Mouse (Mus musculus) embryonic facial prominence, embryonic 11.5 days (tissue): ENCODE measurements around the gene Ttc16. TPM values are rescaled to one million over a fixed set of nuclear protein-coding genes. Genes with fewer than 3 reads are reported as not detected.

ENCODE experiments used
- ATAC-seq: fragments of 200-750 bp; cut with Nextera tagmentation; replicated peaks from 2 replicates; pipeline ENCODE4 v1.8.0; 2017; ENCODE audit warnings: low read depth; ENCODE audit not compliant: insufficient number of reproducible peaks, low FRiP score, low TSS enrichment
- DNase-seq: peaks from one replicate; pipeline ENCODE4 v3.0.0-alpha.2; 2015; ENCODE audit warnings: low spot score
- H3K27ac ChIP-seq: fragments of 300-500 bp; sonication (generic); replicated peaks from 2 replicates; pipeline ENCODE4 v1.5.1; 2014; ENCODE audit warnings: mild to moderate bottlenecking, low read depth, low read length, control low read depth
- H3K27me3 ChIP-seq: fragments of 300-500 bp; sonication (generic); 2 replicates; pipeline ENCODE4 v1.6.1; 2014; ENCODE audit warnings: mild to moderate bottlenecking, low read length, moderate library complexity, mixed read lengths; ENCODE audit not compliant: control insufficient read depth, insufficient read depth
- H3K36me3 ChIP-seq: fragments of 300-500 bp; sonication (generic); replicated peaks from 2 replicates; pipeline ENCODE4 v1.6.1; 2014; ENCODE audit warnings: low read depth, mild to moderate bottlenecking, low read length, moderate library complexity, mixed read lengths; ENCODE audit not compliant: control insufficient read depth, insufficient read depth
- H3K4me1 ChIP-seq: fragments of 300-500 bp; sonication (generic); 2 replicates; pipeline ENCODE4 v1.6.1; 2014; ENCODE audit warnings: low read length, mixed read lengths; ENCODE audit not compliant: control insufficient read depth, insufficient read depth
- H3K4me2 ChIP-seq: fragments of 300-500 bp; sonication (generic); 2 replicates; pipeline ENCODE4 v1.6.1; 2014; ENCODE audit warnings: low read depth, mild to moderate bottlenecking, control low read depth, low read length, moderate library complexity
- H3K4me3 ChIP-seq: fragments of 300-500 bp; sonication (generic); 2 replicates; pipeline ENCODE4 v1.5.1; 2014; ENCODE audit warnings: low read depth, low read length, control low read depth
- H3K9ac ChIP-seq: fragments of 300-500 bp; sonication (generic); replicated peaks from 2 replicates; pipeline ENCODE4 v1.6.1; 2014; ENCODE audit warnings: mild to moderate bottlenecking, control low read depth, low read length
- H3K9me3 ChIP-seq: fragments of 300-500 bp; sonication (generic); replicated peaks from 2 replicates; pipeline ENCODE4 v1.6.1; 2016; ENCODE audit warnings: mild to moderate bottlenecking, low read length, inconsistent platforms, mixed read lengths; ENCODE audit not compliant: control insufficient read depth
- WGBS: fragments of 180-500 bp; shearing (Covaris S2); extraction: QIAGEN DNeasy Blood & Tissue Kit; methylation state at CpG from one replicate; pipeline ENCODE4 v1.1.7; 2014; 5-methylcytosine and 5-hydroxymethylcytosine counted together
- polyA plus RNA-seq: library from polyadenylated mRNA; unstranded; fragments of >200 nt; fragmentation: Nextera tagmentation; extraction: Ambion mirVana; gene quantifications from 2 replicates; pipeline ENCODE4 v1.2.1, GENCODE M21; 2014

The Ttc16 gene
- polyA plus RNA-seq, 1 experiment from 2014 or later, result not detected

- Histone ChIP-seq H3K4me1 (peaks cover 5% of the 10 kb centered on the region; the same call in 1 of the 2 replicates), H3K27me3 (no peaks in the 10 kb centered on the region), H3K9ac (peak within 1 kb of the TSS; percentile 34), H3K36me3 (no peaks in the 10 kb centered on the region), H3K9me3 (no peaks in the 10 kb centered on the region), H3K4me2 (peak within 1 kb of the TSS; percentile 10; the same call in 1 of the 2 replicates), H3K27ac (peak within 1 kb of the TSS; percentile 52; the same call in 1 of the 2 replicates), H3K4me3 (no peak within 1 kb of the TSS)
- WGBS, result 46% methylated on average over 8 of the region's 8 CpGs
- ATAC-seq (no peak), DNase-seq (no peak)
These were observed 54.7 kb downstream of the Ttc16 start, which contains the start of gene Sh2d3c for GRCm38 (mm10) chr2:32720681-32721229. TSS of gene Sh2d3c (plus strand) at chr2:32721055.

- Histone ChIP-seq H3K4me2 (no peak overlapping the region), H3K9ac (no peak overlapping the region), H3K9me3 (no peaks in the 10 kb centered on the region), H3K36me3 (no peaks in the 10 kb centered on the region), H3K4me3 (no peak overlapping the region), H3K27me3 (no peaks in the 10 kb centered on the region), H3K27ac (no peak overlapping the region), H3K4me1 (peaks cover 5% of the 10 kb centered on the region; the same call in 1 of the 2 replicates)
- ATAC-seq (no peak), DNase-seq (no peak)
- 83% methylated on average over 3 of the region's 3 CpGs for WGBS
These were observed 55.4 kb downstream of the Ttc16 start for GRCm38 (mm10) chr2:32720053-32720452.

GRCm38 (mm10) chr2:32718761-32719160, 56.7 kb downstream of the Ttc16 start:
- H3K4me1 ChIP-seq, result peaks cover 5% of the 10 kb centered on the region
- no peaks in the 10 kb centered on the region for H3K36me3 ChIP-seq
- H3K4me2 ChIP-seq, result no peak overlapping the region; the same call in 1 of the 2 replicates
- ATAC-seq (no peak), DNase-seq (no peak)
- no peaks in the 10 kb centered on the region for H3K9me3 ChIP-seq
- no peaks in the 10 kb centered on the region for H3K27me3 ChIP-seq
- H3K9ac ChIP-seq, result no peak overlapping the region
- no peak overlapping the region for H3K4me3 ChIP-seq
- H3K27ac ChIP-seq, result no peak overlapping the region
- 38% methylated on average over 9 of the region's 9 CpGs for WGBS

GRCm38 (mm10) chr2:32714987-32715425, 60.4 kb downstream of the Ttc16 start:
- Histone ChIP-seq H3K27me3 (no peaks in the 10 kb centered on the region), H3K4me1 (peaks cover 4% of the 10 kb centered on the region; the same call in 1 of the 2 replicates), H3K9ac (no peak overlapping the region), H3K36me3 (no peaks in the 10 kb centered on the region), H3K9me3 (no peaks in the 10 kb centered on the region), H3K4me2 (no peak overlapping the region), H3K27ac (peak overlapping the region; percentile 28; the same call in 1 of the 2 replicates), H3K4me3 (no peak overlapping the region)
- 61% methylated on average over 4 of the region's 4 CpGs for WGBS
- DNase-seq (no peak), ATAC-seq (no peak)

- DNase-seq (no peak), ATAC-seq (no peak)
- 48% methylated on average over 11 of the region's 11 CpGs for WGBS
- Histone ChIP-seq H3K4me1 (peaks cover 4% of the 10 kb centered on the region; the same call in 1 of the 2 replicates), H3K9me3 (no peaks in the 10 kb centered on the region), H3K36me3 (peaks cover 2% of the 10 kb centered on the region), H3K27ac (0 out of 2 replicates have a peak overlapping the region, but pooled peaks have one; percentile 28), H3K9ac (no peak overlapping the region), H3K4me3 (no peak overlapping the region), H3K4me2 (no peak overlapping the region), H3K27me3 (no peaks in the 10 kb centered on the region)
These were observed 61.1 kb downstream of the Ttc16 start for GRCm38 (mm10) chr2:32714117-32714986.

GRCm38 (mm10) chr2:32712934-32713817, 62.3 kb downstream of the Ttc16 start, which contains the start of gene Cdk9:
TSS of gene Cdk9 (minus strand) at chr2:32713076.
- Histone ChIP-seq H3K9ac (peak within 1 kb of the TSS; percentile 89), H3K27ac (peak within 1 kb of the TSS; percentile 93), H3K4me1 (peaks cover 4% of the 10 kb centered on the region; the same call in 1 of the 2 replicates), H3K36me3 (peaks cover 6% of the 10 kb centered on the region), H3K4me3 (peak within 1 kb of the TSS; percentile 91), H3K4me2 (peak within 1 kb of the TSS; percentile 90), H3K27me3 (no peaks in the 10 kb centered on the region), H3K9me3 (no peaks in the 10 kb centered on the region)
- ATAC-seq, result peak; percentile 72
- WGBS, result 0% methylated on average over 42 of the region's 79 CpGs
- peak; percentile 92 for DNase-seq

GRCm38 (mm10) chr2:32712586-32712933, 62.9 kb downstream of the Ttc16 start:
- no peaks in the 10 kb centered on the region for H3K9me3 ChIP-seq
- H3K36me3 ChIP-seq, result peaks cover 9% of the 10 kb centered on the region
- H3K4me3 ChIP-seq, result peak overlapping the region; percentile 91
- H3K4me1 ChIP-seq, result peaks cover 4% of the 10 kb centered on the region; the same call in 1 of the 2 replicates
- DNase-seq (peak; percentile 94), ATAC-seq (peak; percentile 88)
- H3K9ac ChIP-seq, result peak overlapping the region; percentile 89
- no peaks in the 10 kb centered on the region for H3K27me3 ChIP-seq
- peak overlapping the region; percentile 93 for H3K27ac ChIP-seq
- H3K4me2 ChIP-seq, result peak overlapping the region; percentile 90
- WGBS, result 0% methylated on average over 20 of the region's 44 CpGs
